Mouse (Mus musculus) brain, embryonic 14.5 days (tissue): ENCODE results near the gene Ascc1.

ENCODE experiments used
- CTCF ChIP-seq: fragments of 200-500 bp; IDR thresholded peaks from 2 replicates; pipeline ENCODE4 v1.5.1; 2012; ENCODE audit warnings: inconsistent platforms, mild to moderate bottlenecking, moderate library complexity, borderline replicate concordance; ENCODE audit not compliant: insufficient read depth, insufficient read length; ENCODE audit errors: extremely low read depth
- POLR2A ChIP-seq: fragments of 200-500 bp; IDR thresholded peaks from 2 replicates; pipeline ENCODE4 v1.6.1; 2012; ENCODE audit warnings: mild to moderate bottlenecking, inconsistent platforms, borderline replicate concordance; ENCODE audit not compliant: poor library complexity, insufficient read depth, insufficient read length, severe bottlenecking; ENCODE audit errors: extremely low read depth

GRCm38 (mm10) chr10:60035744-60036143 is 33.1 kb downstream of the Ascc1 start:
- TF ChIP-seq CTCF = no peak
- TF ChIP-seq POLR2A = no peak
